Mouse (Mus musculus) adipose tissue, adult 10 weeks (tissue): ENCODE measurements around the gene Gabrd. TPM values are rescaled to one million over a fixed set of nuclear protein-coding genes. Genes with fewer than 3 reads are reported as not detected.

ENCODE experiments used
- polyA plus RNA-seq: library from polyadenylated mRNA; stranded (reverse); fragments of 350-450 nt; fragmentation: Illumina TruSeq; extraction: RNeasy Lipid Tissue Mini Kit (QIAGEN cat#74804); gene quantifications from one replicate; pipeline ENCODE4 v1.2.3, GENCODE M21; 2014; ENCODE audit warnings: low read depth, low replicate concordance

Gene Gabrd
- 0.89 TPM for polyA plus RNA-seq

DNA sequence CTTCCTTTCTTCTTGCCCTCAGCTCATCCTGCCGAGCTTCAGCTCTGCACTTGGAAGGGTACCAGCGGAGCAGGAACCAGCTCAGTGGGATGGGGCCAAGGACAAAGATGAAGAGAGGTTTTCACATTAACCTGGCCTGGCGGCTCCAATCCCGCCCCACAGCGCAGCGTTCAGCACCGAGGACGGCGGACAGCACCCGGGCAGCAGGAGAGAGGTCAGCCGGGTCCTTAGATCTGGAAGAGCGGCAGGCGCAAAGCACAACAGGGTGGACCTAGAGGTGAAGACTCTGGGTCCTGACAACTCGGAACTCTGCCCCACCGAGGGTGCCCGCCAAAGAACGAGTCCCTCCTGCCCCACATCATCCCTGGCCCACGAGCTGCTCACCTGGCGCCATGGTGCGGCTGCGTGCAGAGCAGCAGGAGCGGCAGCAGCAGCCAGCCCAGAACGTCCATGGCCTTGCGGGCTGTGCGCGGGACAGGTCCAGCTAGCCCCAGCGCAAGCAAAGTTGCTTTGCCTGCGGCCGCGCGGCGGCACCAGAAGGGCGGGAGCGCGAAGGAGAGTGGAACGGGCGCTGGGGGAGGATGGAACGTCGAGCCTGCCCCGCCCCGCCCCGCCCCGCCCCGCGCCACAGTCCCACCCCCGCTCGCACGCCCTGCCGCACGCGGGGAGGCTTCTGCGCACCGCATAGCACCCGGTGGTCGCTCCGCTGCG is at the start of gene Gabrd:
Gabrd (minus strand) TSS at position 602 of the 711 bp plus-strand sequence.

DNA sequence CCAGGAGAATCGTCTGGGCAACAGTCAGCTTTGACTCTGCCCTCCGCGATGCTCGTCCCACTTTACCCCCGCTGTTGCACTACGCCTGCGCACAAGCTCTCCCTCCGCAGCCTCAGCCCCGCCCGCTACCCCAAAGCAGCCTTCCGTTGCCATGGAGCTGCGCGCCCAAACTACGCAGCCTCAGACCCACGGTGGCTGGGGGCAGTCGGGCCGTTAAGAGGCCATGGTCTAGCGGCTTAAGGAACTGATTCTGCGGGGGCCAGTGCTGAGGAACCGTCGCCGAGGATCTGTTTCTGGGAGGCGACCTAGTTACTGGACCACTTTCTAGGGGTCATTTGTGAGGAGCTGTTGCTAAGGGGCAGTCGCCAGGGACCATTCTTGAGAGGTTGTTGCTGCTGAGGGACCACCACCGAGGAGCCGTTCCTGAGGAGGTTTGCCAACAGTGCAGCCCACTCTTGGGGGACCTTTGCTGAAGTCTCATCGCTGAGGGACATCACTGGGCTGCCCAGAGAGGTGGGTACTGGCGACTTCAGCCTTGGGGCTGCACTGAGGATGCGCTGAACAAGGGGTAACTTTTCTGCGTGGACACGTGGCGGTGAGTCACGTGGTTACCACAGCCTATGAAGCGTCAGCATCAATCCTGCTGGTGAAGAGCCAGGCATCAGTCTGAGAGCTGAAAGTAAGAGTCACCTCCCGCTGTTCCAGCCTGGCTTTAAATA is 11.3 kb upstream of the Gabrd start, which contains the start of gene Cfap74:
Cfap74 (plus strand) TSS at position 133 of the 719 bp plus-strand sequence.

DNA sequence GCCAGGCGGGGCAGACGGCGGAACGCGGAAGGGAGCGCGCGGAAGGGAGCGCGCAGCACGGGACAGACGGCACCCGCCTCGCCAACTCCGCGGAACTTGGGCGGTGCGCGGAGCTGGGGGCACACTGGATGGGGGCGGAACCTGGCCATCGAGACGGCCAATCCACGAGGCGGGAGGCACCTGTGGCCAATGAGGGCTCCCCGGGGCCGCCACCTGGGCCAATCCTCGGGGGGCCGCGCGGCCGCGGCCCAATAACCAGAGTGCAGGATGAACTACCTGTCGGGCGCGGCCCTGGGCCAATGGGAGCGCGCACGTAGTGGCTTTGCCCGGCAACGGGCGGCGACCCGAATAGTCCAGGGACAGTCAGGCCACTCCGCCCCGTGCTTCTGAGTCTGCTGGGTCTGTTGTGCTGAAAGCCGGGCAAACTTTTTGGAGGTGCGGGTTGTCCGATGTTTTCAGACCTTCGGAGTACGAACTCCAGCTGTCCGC is 36.6 kb downstream of the Gabrd start, which contains the start of gene Prkcz:
Prkcz (minus strand) TSS at position 59 of the 489 bp plus-strand sequence.

Other genes with a start within 250 kb of the Gabrd start
- gene Ski, start 175.5 kb downstream of the Gabrd start, polyA plus RNA-seq = 78.6 TPM
- 40.1 TPM for gene Faap20, start 148.3 kb downstream of the Gabrd start, polyA plus RNA-seq
- 10.5 TPM for gene Prkcz, start 36.8 kb downstream of the Gabrd start, polyA plus RNA-seq
- 4.4 TPM for gene Cfap74, start 11.1 kb upstream of the Gabrd start, polyA plus RNA-seq
- 5.8 TPM for gene Tmem52, start 71.0 kb upstream of the Gabrd start, polyA plus RNA-seq
- 273 TPM for gene Gnb1, start 93.2 kb upstream of the Gabrd start, polyA plus RNA-seq
- gene Nadk, start 164.3 kb upstream of the Gabrd start, polyA plus RNA-seq = 135 TPM
- gene Slc35e2, start 203.3 kb upstream of the Gabrd start, polyA plus RNA-seq = 26.1 TPM
- gene Cdk11b, start 226.7 kb upstream of the Gabrd start, polyA plus RNA-seq = 63.7 TPM
- gene Gm10563, start 247.3 kb upstream of the Gabrd start, polyA plus RNA-seq = not detected